Mouse (Mus musculus): ENCODE measurements at regions not wholly inside any gene's neighbourhood (a gene's known extent, or its start where the extent isn't known, plus 50 kb on each side); places are given as distances from the start of the nearest gene placed in this dataset.

- H3K27ac ChIP-seq (ENCODE audit: insufficient read depth, low read length): no peak overlapping the region
- no peak overlapping the region for H3K4me3 ChIP-seq (replicated peaks; ENCODE audit: insufficient read depth, low read depth, low read length)
- no peaks in the 10 kb centered on the region for H3K4me1 ChIP-seq (ENCODE audit: control insufficient read depth, insufficient read depth, low read length)
- WGBS: 69% methylated on average over 7 of the region's 7 CpGs
- no peak for TF ChIP-seq POLR2A (IDR thresholded peaks at IDR 0.05; ENCODE audit: borderline replicate concordance, insufficient read depth, low read length)
- TF ChIP-seq CTCF (IDR thresholded peaks at IDR 0.05; ENCODE audit: borderline replicate concordance, insufficient read depth, low read depth, low read length): no peak
- no peaks in the 10 kb centered on the region for H3K27me3 ChIP-seq (ENCODE audit: control insufficient read depth, insufficient read depth, low read length)
- no peak for DNase-seq
Observed at GRCm38 (mm10) chr15:56136420-56136970, 1340.9 kb downstream of the Slc22a22 start.

GRCm38 (mm10) chr15:56128029-56128428 is 1349.4 kb downstream of the Slc22a22 start:
- TF ChIP-seq CTCF (IDR thresholded peaks at IDR 0.05; ENCODE audit: borderline replicate concordance, insufficient read depth, low read depth, low read length) (no peak), POLR2A (IDR thresholded peaks at IDR 0.05; ENCODE audit: borderline replicate concordance, insufficient read depth, low read length) (no peak)
- H3K27ac ChIP-seq (ENCODE audit: insufficient read depth, low read length): no peak overlapping the region
- WGBS: 88% methylated on average over 1 of the region's 1 CpGs
- no peak overlapping the region for H3K4me3 ChIP-seq (replicated peaks; ENCODE audit: insufficient read depth, low read depth, low read length)
- H3K27me3 ChIP-seq (ENCODE audit: control insufficient read depth, insufficient read depth, low read length): no peaks in the 10 kb centered on the region
- H3K4me1 ChIP-seq (ENCODE audit: control insufficient read depth, insufficient read depth, low read length): no peaks in the 10 kb centered on the region
- DNase-seq: no peak

- Histone ChIP-seq H3K4me1 (ENCODE audit: control insufficient read depth, insufficient read depth, low read length) (no peaks in the 10 kb centered on the region), H3K27ac (ENCODE audit: insufficient read depth, low read length) (no peak overlapping the region), H3K27me3 (ENCODE audit: control insufficient read depth, insufficient read depth, low read length) (no peaks in the 10 kb centered on the region), H3K4me3 (replicated peaks; ENCODE audit: insufficient read depth, low read depth, low read length) (no peak overlapping the region)
- TF ChIP-seq CTCF (IDR thresholded peaks at IDR 0.05; ENCODE audit: borderline replicate concordance, insufficient read depth, low read depth, low read length) (no peak), POLR2A (IDR thresholded peaks at IDR 0.05; ENCODE audit: borderline replicate concordance, insufficient read depth, low read length) (no peak)
- DNase-seq: no peak
Observed at GRCm38 (mm10) chr15:56119287-56120065, 1357.9 kb downstream of the Slc22a22 start.

GRCm38 (mm10) chr15:56108313-56108712 is 1369.1 kb downstream of the Slc22a22 start:
- WGBS: 55% methylated on average over 2 of the region's 2 CpGs
- H3K27ac ChIP-seq (ENCODE audit: insufficient read depth, low read length): no peak overlapping the region
- no peak for TF ChIP-seq CTCF (IDR thresholded peaks at IDR 0.05; ENCODE audit: borderline replicate concordance, insufficient read depth, low read depth, low read length)
- TF ChIP-seq POLR2A (IDR thresholded peaks at IDR 0.05; ENCODE audit: borderline replicate concordance, insufficient read depth, low read length): no peak
- H3K4me3 ChIP-seq (replicated peaks; ENCODE audit: insufficient read depth, low read depth, low read length): no peak overlapping the region
- no peak for DNase-seq
- no peaks in the 10 kb centered on the region for H3K4me1 ChIP-seq (ENCODE audit: control insufficient read depth, insufficient read depth, low read length)
- no peaks in the 10 kb centered on the region for H3K27me3 ChIP-seq (ENCODE audit: control insufficient read depth, insufficient read depth, low read length)

GRCm38 (mm10) chr15:56107719-56108118 is 1369.7 kb downstream of the Slc22a22 start:
- Histone ChIP-seq H3K4me3 (replicated peaks; ENCODE audit: insufficient read depth, low read depth, low read length) (no peak overlapping the region), H3K4me1 (ENCODE audit: control insufficient read depth, insufficient read depth, low read length) (no peaks in the 10 kb centered on the region), H3K27ac (ENCODE audit: insufficient read depth, low read length) (no peak overlapping the region), H3K27me3 (ENCODE audit: control insufficient read depth, insufficient read depth, low read length) (no peaks in the 10 kb centered on the region)
- TF ChIP-seq CTCF (IDR thresholded peaks at IDR 0.05; ENCODE audit: borderline replicate concordance, insufficient read depth, low read depth, low read length): no peak
- no peak for TF ChIP-seq POLR2A (IDR thresholded peaks at IDR 0.05; ENCODE audit: borderline replicate concordance, insufficient read depth, low read length)
- 92% methylated on average over 4 of the region's 4 CpGs for WGBS
- DNase-seq: no peak

GRCm38 (mm10) chr15:56100133-56100735 is 1377.2 kb downstream of the Slc22a22 start:
- no peak for DNase-seq
- WGBS: 77% methylated on average over 3 of the region's 3 CpGs
- Histone ChIP-seq H3K27me3 (ENCODE audit: control insufficient read depth, insufficient read depth, low read length) (no peaks in the 10 kb centered on the region), H3K27ac (ENCODE audit: insufficient read depth, low read length) (no peak overlapping the region), H3K4me3 (replicated peaks; ENCODE audit: insufficient read depth, low read depth, low read length) (no peak overlapping the region), H3K4me1 (ENCODE audit: control insufficient read depth, insufficient read depth, low read length) (no peaks in the 10 kb centered on the region)
- no peak for TF ChIP-seq POLR2A (IDR thresholded peaks at IDR 0.05; ENCODE audit: borderline replicate concordance, insufficient read depth, low read length)
- TF ChIP-seq CTCF (IDR thresholded peaks at IDR 0.05; ENCODE audit: borderline replicate concordance, insufficient read depth, low read depth, low read length): no peak

GRCm38 (mm10) chr15:56077838-56078567 is 1399.4 kb downstream of the Slc22a22 start:
- 25% methylated on average over 11 of the region's 11 CpGs for WGBS
- TF ChIP-seq POLR2A (IDR thresholded peaks at IDR 0.05; ENCODE audit: borderline replicate concordance, insufficient read depth, low read length) (no peak), CTCF (IDR thresholded peaks at IDR 0.05; ENCODE audit: borderline replicate concordance, insufficient read depth, low read depth, low read length) (no peak)
- Histone ChIP-seq H3K27me3 (ENCODE audit: control insufficient read depth, insufficient read depth, low read length) (no peaks in the 10 kb centered on the region; the same call in 1 of the 2 replicates), H3K4me3 (replicated peaks; ENCODE audit: insufficient read depth, low read depth, low read length) (no peak overlapping the region), H3K4me1 (ENCODE audit: control insufficient read depth, insufficient read depth, low read length) (no peaks in the 10 kb centered on the region), H3K27ac (ENCODE audit: insufficient read depth, low read length) (no peak overlapping the region)
- no peak for DNase-seq
